Mouse (Mus musculus): ENCODE measurements around the gene Zbtb20. TPM values are rescaled to one million over a fixed set of nuclear protein-coding genes. Genes with fewer than 3 reads are reported as not detected.

Zbtb20 gene
- total RNA-seq, 1 experiment from 2014 or later = 147 TPM

GRCm38 (mm10) chr16:43363751-43364515, 488.3 kb downstream of the Zbtb20 start:
- peak; percentile 79 for DNase-seq

- no peak for DNase-seq
Measured at GRCm38 (mm10) chr16:43364516-43364910, 488.8 kb downstream of the Zbtb20 start.

GRCm38 (mm10) chr16:43365277-43365676, 489.6 kb downstream of the Zbtb20 start:
- DNase-seq = no peak

- no peak for DNase-seq
Measured at GRCm38 (mm10) chr16:43370496-43371020, 494.9 kb downstream of the Zbtb20 start.

- DNase-seq = no peak
Measured at GRCm38 (mm10) chr16:43376782-43377181, 501.1 kb downstream of the Zbtb20 start.

- DNase-seq = no peak
Measured at GRCm38 (mm10) chr16:43379351-43380325, 504.0 kb downstream of the Zbtb20 start.

- DNase-seq = no peak
Measured at GRCm38 (mm10) chr16:43381183-43381582, 505.5 kb downstream of the Zbtb20 start.

- no peak for DNase-seq
Measured at GRCm38 (mm10) chr16:43383149-43383740, 507.6 kb downstream of the Zbtb20 start.

GRCm38 (mm10) chr16:43384953-43385619, 509.4 kb downstream of the Zbtb20 start:
- no peak for DNase-seq

- no peak for DNase-seq
Measured at GRCm38 (mm10) chr16:43385620-43386210, 510.0 kb downstream of the Zbtb20 start.

- DNase-seq = no peak
Measured at GRCm38 (mm10) chr16:43386426-43386825, 510.7 kb downstream of the Zbtb20 start.

GRCm38 (mm10) chr16:43388389-43388788, 512.7 kb downstream of the Zbtb20 start:
- no peak for DNase-seq

GRCm38 (mm10) chr16:43390387-43390786, 514.7 kb downstream of the Zbtb20 start:
- no peak for DNase-seq

GRCm38 (mm10) chr16:43393382-43393781, 517.7 kb downstream of the Zbtb20 start:
- DNase-seq = no peak

GRCm38 (mm10) chr16:43394013-43394568, 518.4 kb downstream of the Zbtb20 start:
- no peak for DNase-seq

GRCm38 (mm10) chr16:43394760-43395159, 519.1 kb downstream of the Zbtb20 start:
- peak; percentile 21 for DNase-seq

GRCm38 (mm10) chr16:43396849-43397628, 521.4 kb downstream of the Zbtb20 start:
- no peak for DNase-seq

- DNase-seq = no peak
Measured at GRCm38 (mm10) chr16:43397629-43398323, 522.1 kb downstream of the Zbtb20 start.

- DNase-seq = no peak
Measured at GRCm38 (mm10) chr16:43399428-43399827, 523.7 kb downstream of the Zbtb20 start.

GRCm38 (mm10) chr16:43400046-43400445, 524.4 kb downstream of the Zbtb20 start:
- no peak for DNase-seq
